Mouse (Mus musculus): Measurements from ENCODE around the gene Cep78. TPM values are rescaled to one million over a fixed set of nuclear protein-coding genes. Genes with fewer than 3 reads are reported as not detected.

Cep78 gene
- total and polyA plus RNA-seq, 3 experiments, result 4.7 to 8.8 (median 6.9) TPM

DNA sequence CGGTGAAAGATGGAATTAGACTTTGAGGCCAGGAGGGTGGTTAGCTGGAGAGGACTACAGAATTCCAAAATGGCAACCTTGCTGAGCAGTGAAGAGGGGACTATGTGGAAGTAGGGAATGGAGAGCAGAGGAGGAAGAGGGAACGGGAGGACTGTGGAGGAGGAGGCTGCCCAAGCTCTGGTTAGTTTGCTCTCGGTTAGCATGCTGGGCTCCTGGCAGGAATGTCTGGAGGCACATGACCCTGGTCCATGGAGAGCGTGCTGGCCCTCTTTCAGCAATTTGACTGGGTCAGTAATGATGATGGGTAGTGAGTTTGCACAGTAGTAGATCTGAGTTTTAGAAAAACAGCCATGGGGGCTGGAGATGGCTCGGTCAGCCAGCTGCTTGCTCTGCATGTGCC lies 76.8 kb downstream of the Cep78 start:
- no peak for DNase-seq

Other genes with a start within 250 kb of the Cep78 start
- gene Psat1, start 37.7 kb downstream of the Cep78 start, total RNA-seq (2021), result 100 to 1,000 TPM in 1 of 2 experiments, 10 to 100 TPM in 1; 33.2 to 130 TPM
- gene Psat1, start 37.7 kb downstream of the Cep78 start, polyA plus RNA-seq (2012; rRNA removed), result 7.1 and 7.6 TPM in 2 replicates
- 10 to 100 TPM; 49.7 to 62.5 TPM for gene Gnaq, start 147.8 kb upstream of the Cep78 start, total RNA-seq (2021)
- gene Gnaq, start 147.8 kb upstream of the Cep78 start, polyA plus RNA-seq (2012; rRNA removed), result 6.9 and 7.8 TPM in 2 replicates

All from adrenal gland, adult 2 months (tissue).